Mouse (Mus musculus) CH12.LX (cell line): ENCODE data around the gene Cfap54.

Source experiments
- CHD1 ChIP-seq: IDR thresholded peaks from 2 replicates; pipeline ENCODE4 v1.6.1; 2012; ENCODE audit warnings: low read depth, low read length, improper control_type of control experiment, inconsistent platforms
- CTCF ChIP-seq, 2 experiments: IDR thresholded peaks in 1 of 2; conservative IDR thresholded peaks in 1 of 2; 2 replicates each; pipeline ENCODE4 v1.5.1; 2011 to 2012; ENCODE audit warnings: low read depth in 2 of 2, low read length in 2 of 2, improper control_type of control experiment in 1 of 2, inconsistent platforms in 1 of 2, mild to moderate bottlenecking in 1 of 2, moderate library complexity in 1 of 2
- EP300 ChIP-seq: IDR thresholded peaks from 2 replicates; pipeline ENCODE4 v1.6.1; 2011; ENCODE audit warnings: low read length, improper control_type of control experiment
- GABPA ChIP-seq: IDR thresholded peaks from 2 replicates; pipeline ENCODE4 v1.6.1; 2012; ENCODE audit warnings: low read depth, low read length, improper control_type of control experiment, inconsistent platforms; ENCODE audit not compliant: insufficient replicate concordance
- HCFC1 ChIP-seq: IDR thresholded peaks from 2 replicates; pipeline ENCODE4 v1.6.1; 2012; ENCODE audit warnings: low read depth, mild to moderate bottlenecking, inconsistent platforms, low read length, improper control_type of control experiment
- IRF4 ChIP-seq: IDR thresholded peaks from 2 replicates; pipeline ENCODE4 v1.6.1; 2014; ENCODE audit warnings: low read depth, mild to moderate bottlenecking, inconsistent platforms, low read length, improper control_type of control experiment
- NELFE ChIP-seq: IDR thresholded peaks from 2 replicates; pipeline ENCODE4 v1.6.1; 2011; ENCODE audit warnings: low read depth, low read length, improper control_type of control experiment
- POLR2A ChIP-seq: IDR thresholded peaks from 2 replicates; pipeline ENCODE4 v1.6.1; 2011; ENCODE audit warnings: low read depth, mild to moderate bottlenecking, improper control_type of control experiment, low read length
- TCF12 ChIP-seq: IDR thresholded peaks from 2 replicates; pipeline ENCODE4 v1.6.1; 2014; ENCODE audit warnings: low read depth, mild to moderate bottlenecking, inconsistent platforms, low read length, improper control_type of control experiment
- UBTF ChIP-seq: IDR thresholded peaks from 2 replicates; pipeline ENCODE4 v1.6.1; 2012; ENCODE audit warnings: low read depth, mild to moderate bottlenecking, inconsistent platforms, low read length, improper control_type of control experiment, moderate library complexity
- USF1 ChIP-seq: IDR thresholded peaks from 2 replicates; pipeline ENCODE4 v1.6.1; 2014; ENCODE audit warnings: low read depth, mild to moderate bottlenecking, inconsistent platforms, low read length, improper control_type of control experiment
- ZC3H11A ChIP-seq: IDR thresholded peaks from 2 replicates; pipeline ENCODE4 v1.6.1; 2012; ENCODE audit warnings: low read depth, mild to moderate bottlenecking, inconsistent platforms, low read length, improper control_type of control experiment
- ZNF384 ChIP-seq: IDR thresholded peaks from 2 replicates; pipeline ENCODE4 v1.6.1; 2012; ENCODE audit warnings: low read depth, low read length, improper control_type of control experiment, inconsistent platforms

DNA sequence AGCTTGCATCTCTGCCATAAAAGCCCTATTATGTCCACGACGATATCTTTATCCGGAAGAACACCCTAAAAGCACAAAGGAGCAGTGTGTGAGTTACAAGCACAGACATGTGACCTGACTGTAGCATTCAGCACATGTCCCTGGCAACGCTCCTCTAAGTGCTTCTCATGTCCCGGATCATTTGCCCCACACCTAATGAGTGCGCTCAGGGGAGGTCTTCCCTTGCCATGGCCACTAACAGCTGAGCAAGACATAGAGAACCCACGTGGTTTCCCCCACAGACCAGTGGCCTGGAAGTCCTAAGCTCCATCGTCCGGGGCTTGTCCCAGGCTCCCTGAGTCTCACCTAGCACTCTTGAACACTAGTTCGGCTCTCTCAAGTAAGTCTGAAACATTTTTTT, 45.9 kb downstream of the Cfap54 start:
- no peak for TF ChIP-seq ZC3H11A
- no peak for TF ChIP-seq ZNF384
- TF ChIP-seq POLR2A, result no peak
- TF ChIP-seq IRF4, result no peak
- no peak for TF ChIP-seq EP300
- no peak for TF ChIP-seq USF1
- TF ChIP-seq GABPA, result no peak
- TF ChIP-seq CTCF (conservative IDR thresholded peaks at IDR 0.05 in 1 of 2, IDR thresholded peaks at IDR 0.05 in 1 of 2; ENCODE audit: low read depth in 2 of 2, low read length in 2 of 2), result no peak
- TF ChIP-seq HCFC1, result no peak
- TF ChIP-seq CHD1, result no peak
- TF ChIP-seq UBTF, result no peak
- TF ChIP-seq NELFE, result no peak
- no peak for TF ChIP-seq TCF12
